Mouse (Mus musculus) heart, postnatal 0 days (tissue): ENCODE results near the gene Gpatch8.

Experiments used
- CTCF ChIP-seq: IDR thresholded peaks from 2 replicates; pipeline ENCODE4 v1.5.1; 2016; ENCODE audit warnings: antibody characterized with exemption, control low read depth, low read depth
- EP300 ChIP-seq: IDR thresholded peaks from 2 replicates; pipeline ENCODE4 v1.6.1; 2016; ENCODE audit warnings: antibody characterized with exemption, low read depth

GRCm38 (mm10) chr11:102531425-102531824, 24.8 kb downstream of the Gpatch8 start:
- TF ChIP-seq CTCF, result no peak
- no peak for TF ChIP-seq EP300
